Mouse (Mus musculus) cerebellum, adult 18-20 months (tissue): ENCODE results near the gene Hoxa1.

Source experiments
- DNase-seq, 2 experiments: peaks; one replicate each; pipeline ENCODE4 v3.0.0; 2021

The Hoxa1 gene

GRCm38 (mm10) chr6:52156551-52157200 lies 1.4 kb downstream of the Hoxa1 start:
- DNase-seq: no peak

- no peak for DNase-seq
These were observed 2.6 kb downstream of the Hoxa1 start for GRCm38 (mm10) chr6:52155471-52155870.

- DNase-seq: no peak
These were observed 4.1 kb downstream of the Hoxa1 start for GRCm38 (mm10) chr6:52154044-52154443.

GRCm38 (mm10) chr6:52153270-52153669 lies 4.8 kb downstream of the Hoxa1 start:
- no peak for DNase-seq

- no peak for DNase-seq
These were observed 5.6 kb downstream of the Hoxa1 start for GRCm38 (mm10) chr6:52152226-52153193.

GRCm38 (mm10) chr6:52151571-52151970 lies 6.5 kb downstream of the Hoxa1 start:
- DNase-seq: no peak

- DNase-seq: no peak
These were observed 7.6 kb downstream of the Hoxa1 start for GRCm38 (mm10) chr6:52150401-52150966.

GRCm38 (mm10) chr6:52139115-52139514 lies 19.0 kb downstream of the Hoxa1 start:
- DNase-seq: no peak

GRCm38 (mm10) chr6:52138576-52138975 lies 19.5 kb downstream of the Hoxa1 start:
- DNase-seq: no peak

GRCm38 (mm10) chr6:52137841-52138535 lies 20.1 kb downstream of the Hoxa1 start:
- no peak for DNase-seq

GRCm38 (mm10) chr6:52123673-52124072 lies 34.4 kb downstream of the Hoxa1 start:
- no peak for DNase-seq

GRCm38 (mm10) chr6:52121173-52121572 lies 36.9 kb downstream of the Hoxa1 start:
- DNase-seq: no peak

GRCm38 (mm10) chr6:52118903-52119635 lies 39.0 kb downstream of the Hoxa1 start:
- no peak for DNase-seq

- no peak for DNase-seq
These were observed 42.2 kb downstream of the Hoxa1 start for GRCm38 (mm10) chr6:52115899-52116298.

GRCm38 (mm10) chr6:52111846-52112245 lies 46.3 kb downstream of the Hoxa1 start:
- DNase-seq: no peak

GRCm38 (mm10) chr6:52107400-52107799 lies 50.7 kb downstream of the Hoxa1 start:
- no peak for DNase-seq

- DNase-seq: no peak
These were observed 51.4 kb downstream of the Hoxa1 start for GRCm38 (mm10) chr6:52106716-52107115.

GRCm38 (mm10) chr6:52106178-52106577 lies 51.9 kb downstream of the Hoxa1 start:
- no peak for DNase-seq
